Mouse (Mus musculus) forebrain, postnatal 0 days (tissue): ENCODE data around the gene Fam241a. TPM values are rescaled to one million over a fixed set of nuclear protein-coding genes. Genes with fewer than 3 reads are reported as not detected.
A peak's percentile ranks its signal among the peaks of the same experiment; 100 is the strongest.

ENCODE experiments used
- ATAC-seq: fragments of 200-750 bp; cut with Nextera tagmentation; 2 replicates; pipeline ENCODE4 v1.8.0; 2017; ENCODE audit warnings: mild to moderate bottlenecking, moderate library complexity
- DNase-seq: peaks from one replicate; pipeline ENCODE4 v3.0.0-alpha.2; 2015
- H3K27ac ChIP-seq: fragments of 300-500 bp; sonication (generic); 2 replicates; pipeline ENCODE4 v1.5.1; 2014; ENCODE audit warnings: low read depth, mild to moderate bottlenecking, antibody characterized with exemption, low read length, moderate library complexity, mixed read lengths
- H3K27me3 ChIP-seq: fragments of 300-500 bp; sonication (generic); 2 replicates; pipeline ENCODE4 v1.6.1; 2014; ENCODE audit warnings: mild to moderate bottlenecking, low read length, mixed read lengths; ENCODE audit not compliant: insufficient read depth
- H3K36me3 ChIP-seq: fragments of 300-500 bp; sonication (generic); 2 replicates; pipeline ENCODE4 v1.6.1; 2014; ENCODE audit warnings: mild to moderate bottlenecking, moderate library complexity; ENCODE audit not compliant: insufficient read depth
- H3K4me1 ChIP-seq: fragments of 300-500 bp; sonication (generic); 2 replicates; pipeline ENCODE4 v1.6.1; 2014; ENCODE audit warnings: antibody characterized with exemption; ENCODE audit not compliant: insufficient read depth
- H3K4me2 ChIP-seq: fragments of 300-500 bp; sonication (generic); 2 replicates; pipeline ENCODE4 v1.6.1; 2014; ENCODE audit warnings: low read depth, mild to moderate bottlenecking, moderate library complexity
- H3K4me3 ChIP-seq: fragments of 300-500 bp; sonication (generic); 2 replicates; pipeline ENCODE4 v1.5.1; 2014; ENCODE audit warnings: low read depth, low read length, mixed read lengths
- H3K9ac ChIP-seq: fragments of 300-500 bp; sonication (generic); 2 replicates; pipeline ENCODE4 v1.6.1; 2014; ENCODE audit warnings: mild to moderate bottlenecking
- H3K9me3 ChIP-seq: fragments of 300-500 bp; sonication (generic); 2 replicates; pipeline ENCODE4 v1.6.1; 2016; ENCODE audit warnings: low read length
- CTCF ChIP-seq: sonication (generic); IDR thresholded peaks from 2 replicates; pipeline ENCODE4 v1.5.1; 2016; ENCODE audit warnings: antibody characterized with exemption, control low read depth, low read depth
- WGBS: fragments of 180-500 bp; shearing (Covaris S2); extraction: QIAGEN DNeasy Blood & Tissue Kit; methylation state at CpG from one replicate; pipeline ENCODE4 v1.1.7; 2014; 5-methylcytosine and 5-hydroxymethylcytosine counted together
- polyA plus RNA-seq: library from polyadenylated mRNA; unstranded; fragments of >200 nt; fragmentation: Nextera tagmentation; extraction: Ambion mirVana; gene quantifications from 2 replicates; pipeline ENCODE4 v1.2.1, GENCODE M21; 2015
- total RNA-seq: library from RNA; depleted of rRNA; stranded (reverse); fragments of >200 nt; gene quantifications from 2 replicates; pipeline ENCODE4 v1.2.3, GENCODE M21; 2014

Gene Fam241a
- total and polyA plus RNA-seq, 2 experiments from 2014 or later = 7.4 to 13.7 TPM

GRCm38 (mm10) chr3:127836798-127837153 lies 59.3 kb downstream of the Fam241a start:
- Histone ChIP-seq H3K9ac (peak overlapping the region; percentile 91), H3K36me3 (no peaks in the 10 kb centered on the region), H3K27ac (peak overlapping the region; percentile 89), H3K4me3 (peak overlapping the region; percentile 97), H3K9me3 (no peaks in the 10 kb centered on the region), H3K27me3 (no peaks in the 10 kb centered on the region), H3K4me1 (no peaks in the 10 kb centered on the region), H3K4me2 (peak overlapping the region; percentile 71)
- no peak for ATAC-seq
- TF ChIP-seq CTCF = no peak
- peak; percentile 48 for DNase-seq
- WGBS = under 1% methylated on average over 17 of the region's 17 CpGs

GRCm38 (mm10) chr3:127835594-127835993 lies 60.5 kb downstream of the Fam241a start:
- no peak overlapping the region for H3K9ac ChIP-seq
- H3K9me3 ChIP-seq = no peaks in the 10 kb centered on the region
- peak overlapping the region; percentile 71 for H3K4me2 ChIP-seq
- H3K36me3 ChIP-seq = no peaks in the 10 kb centered on the region
- no peak for TF ChIP-seq CTCF
- H3K27me3 ChIP-seq = no peaks in the 10 kb centered on the region
- no peak overlapping the region for H3K4me3 ChIP-seq
- H3K27ac ChIP-seq = no peak overlapping the region
- no peaks in the 10 kb centered on the region for H3K4me1 ChIP-seq
- 76% methylated on average over 6 of the region's 6 CpGs for WGBS
- ATAC-seq = no peak
- DNase-seq = no peak

- 92% methylated on average over 4 of the region's 4 CpGs for WGBS
- no peak overlapping the region for H3K4me3 ChIP-seq
- H3K27ac ChIP-seq = no peak overlapping the region
- H3K4me1 ChIP-seq = no peaks in the 10 kb centered on the region
- H3K9ac ChIP-seq = no peak overlapping the region
- DNase-seq (no peak), ATAC-seq (no peak)
- no peaks in the 10 kb centered on the region for H3K27me3 ChIP-seq
- H3K4me2 ChIP-seq = no peak overlapping the region
- H3K9me3 ChIP-seq = no peaks in the 10 kb centered on the region
- no peak for TF ChIP-seq CTCF
- H3K36me3 ChIP-seq = no peaks in the 10 kb centered on the region
Observed at GRCm38 (mm10) chr3:127834040-127834439, 62.1 kb downstream of the Fam241a start.

- DNase-seq (no peak), ATAC-seq (peak; percentile 38; the same call in 1 of the 2 replicates)
- Histone ChIP-seq H3K4me3 (no peak overlapping the region), H3K9ac (no peak overlapping the region), H3K9me3 (no peaks in the 10 kb centered on the region), H3K27ac (no peak overlapping the region), H3K36me3 (no peaks in the 10 kb centered on the region), H3K27me3 (no peaks in the 10 kb centered on the region), H3K4me1 (no peaks in the 10 kb centered on the region), H3K4me2 (no peak overlapping the region)
- no peak for TF ChIP-seq CTCF
- WGBS = 62% methylated on average over 6 of the region's 6 CpGs
Observed at GRCm38 (mm10) chr3:127831079-127831478, 65.0 kb downstream of the Fam241a start.

GRCm38 (mm10) chr3:127830183-127830582 lies 65.9 kb downstream of the Fam241a start:
- Histone ChIP-seq H3K27ac (no peak overlapping the region), H3K4me3 (no peak overlapping the region), H3K9me3 (no peaks in the 10 kb centered on the region), H3K27me3 (no peaks in the 10 kb centered on the region), H3K36me3 (no peaks in the 10 kb centered on the region), H3K4me1 (no peaks in the 10 kb centered on the region), H3K4me2 (no peak overlapping the region), H3K9ac (no peak overlapping the region)
- no peak for TF ChIP-seq CTCF
- WGBS = 92% methylated on average over 10 of the region's 10 CpGs
- ATAC-seq (no peak), DNase-seq (no peak)

- Histone ChIP-seq H3K4me2 (no peak overlapping the region), H3K4me1 (no peaks in the 10 kb centered on the region), H3K27ac (no peak overlapping the region), H3K9ac (no peak overlapping the region), H3K9me3 (no peaks in the 10 kb centered on the region), H3K36me3 (peaks cover 3% of the 10 kb centered on the region; the same call in 1 of the 2 replicates), H3K27me3 (no peaks in the 10 kb centered on the region), H3K4me3 (no peak overlapping the region)
- no peak for TF ChIP-seq CTCF
- ATAC-seq = 0 out of 2 replicates have a peak, but pooled peaks have one; percentile 32
- 51% methylated on average over 7 of the region's 7 CpGs for WGBS
- no peak for DNase-seq
Observed at GRCm38 (mm10) chr3:127827123-127827522, 69.0 kb downstream of the Fam241a start.

GRCm38 (mm10) chr3:127826503-127826902 lies 69.6 kb downstream of the Fam241a start:
- no peak for ATAC-seq
- no peak overlapping the region for H3K27ac ChIP-seq

More at GRCm38 (mm10) chr3:127826503-127826902, 69.6 kb downstream of the Fam241a start:
- WGBS = 72% methylated on average over 7 of the region's 7 CpGs
- Histone ChIP-seq H3K4me2 (no peak overlapping the region), H3K27me3 (no peaks in the 10 kb centered on the region), H3K36me3 (peaks cover 5% of the 10 kb centered on the region; the same call in 1 of the 2 replicates), H3K4me1 (no peaks in the 10 kb centered on the region), H3K9ac (no peak overlapping the region), H3K4me3 (no peak overlapping the region), H3K9me3 (no peaks in the 10 kb centered on the region)
- DNase-seq = no peak
- no peak for TF ChIP-seq CTCF
